Mouse (Mus musculus): Measurements from ENCODE around the gene Dcaf7. TPM values are rescaled to one million over a fixed set of nuclear protein-coding genes. Genes with fewer than 3 reads are reported as not detected.

Dcaf7 gene
- total and polyA plus RNA-seq, 2 experiments = 17.1 to 18.3 TPM

GRCm38 (mm10) chr11:106000062-106000461 lies 36.6 kb upstream of the Dcaf7 start:
- no peak overlapping the region for H3K27ac ChIP-seq (replicated peaks; ENCODE audit: insufficient read depth, low read depth, low read length)
- H3K79me2 ChIP-seq (ENCODE audit: control insufficient read depth, insufficient read depth, low read length) = no peaks in the 10 kb centered on the region
- H3K4me3 ChIP-seq (ENCODE audit: insufficient read depth, low read depth, low read length) = no peak overlapping the region
- H3K9ac ChIP-seq (ENCODE audit: low read depth, low read length) = no peak overlapping the region
- TF ChIP-seq CTCF (IDR thresholded peaks at IDR 0.05; ENCODE audit: low read depth, low read length) (no peak), POLR2A (IDR thresholded peaks at IDR 0.05; ENCODE audit: extremely low read depth, insufficient read depth, low read length) (no peak)
- DNase-seq (ENCODE audit: extremely low read depth, low read depth, low spot score) = no peak
- H3K36me3 ChIP-seq (ENCODE audit: control insufficient read depth, insufficient read depth, low read length) = no peaks in the 10 kb centered on the region
- WGBS = 96% methylated on average over 6 of the region's 6 CpGs
- peaks cover 3% of the 10 kb centered on the region; the same call in 1 of the 2 replicates for H3K4me1 ChIP-seq (ENCODE audit: control insufficient read depth, insufficient read depth, low read length)
- H3K27me3 ChIP-seq (ENCODE audit: control insufficient read depth, insufficient read depth, low read length) = no peaks in the 10 kb centered on the region

GRCm38 (mm10) chr11:106001718-106002117 lies 35.0 kb upstream of the Dcaf7 start:
- H3K4me3 ChIP-seq (ENCODE audit: insufficient read depth, low read depth, low read length) = no peak overlapping the region
- H3K27me3 ChIP-seq (ENCODE audit: control insufficient read depth, insufficient read depth, low read length) = no peaks in the 10 kb centered on the region
- no peaks in the 10 kb centered on the region for H3K79me2 ChIP-seq (ENCODE audit: control insufficient read depth, insufficient read depth, low read length)
- no peak for TF ChIP-seq POLR2A (IDR thresholded peaks at IDR 0.05; ENCODE audit: extremely low read depth, insufficient read depth, low read length)
- TF ChIP-seq CTCF (IDR thresholded peaks at IDR 0.05; ENCODE audit: low read depth, low read length) = peak; percentile 30; the same call in 1 of the 2 replicates
- H3K36me3 ChIP-seq (ENCODE audit: control insufficient read depth, insufficient read depth, low read length) = no peaks in the 10 kb centered on the region
- no peak overlapping the region for H3K9ac ChIP-seq (ENCODE audit: low read depth, low read length)
- H3K4me1 ChIP-seq (ENCODE audit: control insufficient read depth, insufficient read depth, low read length) = peaks cover 9% of the 10 kb centered on the region; the same call in 1 of the 2 replicates
- H3K27ac ChIP-seq (replicated peaks; ENCODE audit: insufficient read depth, low read depth, low read length) = no peak overlapping the region
- WGBS = 23% methylated on average over 4 of the region's 4 CpGs
- DNase-seq (ENCODE audit: extremely low read depth, low read depth, low spot score) = peak; percentile 52

- TF ChIP-seq CTCF (IDR thresholded peaks at IDR 0.05; ENCODE audit: low read depth, low read length) = no peak
- TF ChIP-seq POLR2A (IDR thresholded peaks at IDR 0.05; ENCODE audit: extremely low read depth, insufficient read depth, low read length) = no peak
- DNase-seq (ENCODE audit: extremely low read depth, low read depth, low spot score) = peak; percentile 77
- H3K27me3 ChIP-seq (ENCODE audit: control insufficient read depth, insufficient read depth, low read length) = peaks cover 8% of the 10 kb centered on the region
- H3K4me1 ChIP-seq (ENCODE audit: control insufficient read depth, insufficient read depth, low read length) = peaks cover 9% of the 10 kb centered on the region; the same call in 1 of the 2 replicates
- H3K79me2 ChIP-seq (ENCODE audit: control insufficient read depth, insufficient read depth, low read length) = no peaks in the 10 kb centered on the region
- no peak overlapping the region for H3K27ac ChIP-seq (replicated peaks; ENCODE audit: insufficient read depth, low read depth, low read length)
- WGBS = 42% methylated on average over 1 of the region's 1 CpGs
- H3K9ac ChIP-seq (ENCODE audit: low read depth, low read length) = no peak overlapping the region
- no peak overlapping the region for H3K4me3 ChIP-seq (ENCODE audit: insufficient read depth, low read depth, low read length)
- H3K36me3 ChIP-seq (ENCODE audit: control insufficient read depth, insufficient read depth, low read length) = no peaks in the 10 kb centered on the region
These were observed 32.1 kb upstream of the Dcaf7 start for GRCm38 (mm10) chr11:106004576-106004975.

GRCm38 (mm10) chr11:106005970-106006369 lies 30.7 kb upstream of the Dcaf7 start:
- TF ChIP-seq POLR2A (IDR thresholded peaks at IDR 0.05; ENCODE audit: extremely low read depth, insufficient read depth, low read length) (no peak), CTCF (IDR thresholded peaks at IDR 0.05; ENCODE audit: low read depth, low read length) (no peak)
- H3K9ac ChIP-seq (ENCODE audit: low read depth, low read length) = no peak overlapping the region

GRCm38 (mm10) chr11:106007821-106008220 lies 28.9 kb upstream of the Dcaf7 start, which contains the start of gene Kcnh6:
TSS of gene Kcnh6 (plus strand) at chr11:106008124.
- H3K4me3 ChIP-seq (ENCODE audit: insufficient read depth, low read depth, low read length) = no peak within 1 kb of the TSS
- WGBS = under 1% methylated on average over 25 of the region's 25 CpGs

More at GRCm38 (mm10) chr11:106005970-106006369, 30.7 kb upstream of the Dcaf7 start:
- Histone ChIP-seq H3K79me2 (ENCODE audit: control insufficient read depth, insufficient read depth, low read length) (no peaks in the 10 kb centered on the region), H3K36me3 (ENCODE audit: control insufficient read depth, insufficient read depth, low read length) (no peaks in the 10 kb centered on the region), H3K4me1 (ENCODE audit: control insufficient read depth, insufficient read depth, low read length) (peaks cover 9% of the 10 kb centered on the region; the same call in 1 of the 2 replicates), H3K27me3 (ENCODE audit: control insufficient read depth, insufficient read depth, low read length) (peaks cover 8% of the 10 kb centered on the region), H3K27ac (replicated peaks; ENCODE audit: insufficient read depth, low read depth, low read length) (no peak overlapping the region), H3K4me3 (ENCODE audit: insufficient read depth, low read depth, low read length) (no peak overlapping the region)
- WGBS = 17% methylated on average over 5 of the region's 5 CpGs
- peak; percentile 79 for DNase-seq (ENCODE audit: extremely low read depth, low read depth, low spot score)

GRCm38 (mm10) chr11:106012711-106013110 lies 24.0 kb upstream of the Dcaf7 start:
- Histone ChIP-seq H3K36me3 (ENCODE audit: control insufficient read depth, insufficient read depth, low read length) (no peaks in the 10 kb centered on the region), H3K79me2 (ENCODE audit: control insufficient read depth, insufficient read depth, low read length) (no peaks in the 10 kb centered on the region), H3K27me3 (ENCODE audit: control insufficient read depth, insufficient read depth, low read length) (peaks cover 12% of the 10 kb centered on the region), H3K9ac (ENCODE audit: low read depth, low read length) (no peak overlapping the region), H3K4me1 (ENCODE audit: control insufficient read depth, insufficient read depth, low read length) (no peaks in the 10 kb centered on the region), H3K4me3 (ENCODE audit: insufficient read depth, low read depth, low read length) (no peak overlapping the region), H3K27ac (replicated peaks; ENCODE audit: insufficient read depth, low read depth, low read length) (no peak overlapping the region)
- no peak for DNase-seq (ENCODE audit: extremely low read depth, low read depth, low spot score)
- WGBS = 68% methylated on average over 7 of the region's 7 CpGs
- TF ChIP-seq CTCF (IDR thresholded peaks at IDR 0.05; ENCODE audit: low read depth, low read length) = no peak
- no peak for TF ChIP-seq POLR2A (IDR thresholded peaks at IDR 0.05; ENCODE audit: extremely low read depth, insufficient read depth, low read length)

More at GRCm38 (mm10) chr11:106007821-106008220, 28.9 kb upstream of the Dcaf7 start, which contains the start of gene Kcnh6:
- Histone ChIP-seq H3K79me2 (ENCODE audit: control insufficient read depth, insufficient read depth, low read length) (no peaks in the 10 kb centered on the region), H3K27ac (replicated peaks; ENCODE audit: insufficient read depth, low read depth, low read length) (no peak within 1 kb of the TSS), H3K27me3 (ENCODE audit: control insufficient read depth, insufficient read depth, low read length) (peaks cover 8% of the 10 kb centered on the region), H3K9ac (ENCODE audit: low read depth, low read length) (no peak within 1 kb of the TSS), H3K36me3 (ENCODE audit: control insufficient read depth, insufficient read depth, low read length) (no peaks in the 10 kb centered on the region), H3K4me1 (ENCODE audit: control insufficient read depth, insufficient read depth, low read length) (peaks cover 9% of the 10 kb centered on the region; the same call in 1 of the 2 replicates)
- no peak for TF ChIP-seq POLR2A (IDR thresholded peaks at IDR 0.05; ENCODE audit: extremely low read depth, insufficient read depth, low read length)
- 0 out of 2 replicates have a peak, but pooled peaks have one; percentile 1 for TF ChIP-seq CTCF (IDR thresholded peaks at IDR 0.05; ENCODE audit: low read depth, low read length)
- peak; percentile 26 for DNase-seq (ENCODE audit: extremely low read depth, low read depth, low spot score)
